Mouse (Mus musculus) A20 (cell line): ENCODE measurements around the gene Egr2.

ENCODE experiments used
- DNase-seq: peaks from one replicate; pipeline ENCODE4 v3.0.0-alpha.2; 2011; ENCODE audit warnings: low read depth, low spot score

Egr2 gene

DNA sequence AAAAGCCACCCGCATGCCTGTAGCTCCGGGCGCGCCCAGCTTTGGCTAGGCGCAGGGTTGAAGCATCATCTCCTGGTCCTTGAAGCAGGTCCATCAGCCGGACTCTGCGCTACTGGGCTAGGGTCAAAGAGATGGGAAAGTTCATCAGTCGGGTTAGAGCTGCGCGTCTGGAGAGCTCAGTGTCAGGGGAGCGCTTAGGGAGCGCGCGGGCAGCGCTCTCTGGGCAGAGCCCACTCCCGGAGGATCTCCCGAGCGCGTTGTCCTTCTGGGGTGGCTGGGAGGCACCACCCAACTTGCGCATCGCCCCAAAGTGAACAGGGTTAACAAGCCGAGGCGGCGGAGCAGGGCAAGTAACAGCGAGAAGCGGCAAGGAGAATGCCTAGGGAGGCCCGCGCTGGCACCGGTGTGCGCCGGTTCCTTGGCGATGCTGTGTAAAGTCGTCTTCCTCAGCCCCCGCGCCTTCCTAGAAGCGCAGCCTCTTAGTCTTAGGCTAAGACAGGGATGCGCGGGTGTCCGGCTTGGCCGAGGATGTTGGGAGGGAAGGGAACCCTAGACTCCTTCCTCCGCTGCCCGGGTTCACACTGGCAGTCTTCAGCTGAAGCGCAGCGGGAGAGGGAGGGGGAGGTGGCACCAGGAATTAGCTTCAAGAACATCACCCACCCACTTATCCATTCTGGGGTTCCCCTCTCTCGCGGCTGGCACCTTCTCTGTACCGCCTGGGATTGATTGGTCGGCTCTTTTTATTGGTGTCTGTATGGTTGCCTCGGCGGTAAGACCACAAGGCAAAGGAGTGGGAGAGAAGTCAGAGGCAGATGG is 3.5 kb downstream of the Egr2 start:
- DNase-seq: peak; percentile 36

DNA sequence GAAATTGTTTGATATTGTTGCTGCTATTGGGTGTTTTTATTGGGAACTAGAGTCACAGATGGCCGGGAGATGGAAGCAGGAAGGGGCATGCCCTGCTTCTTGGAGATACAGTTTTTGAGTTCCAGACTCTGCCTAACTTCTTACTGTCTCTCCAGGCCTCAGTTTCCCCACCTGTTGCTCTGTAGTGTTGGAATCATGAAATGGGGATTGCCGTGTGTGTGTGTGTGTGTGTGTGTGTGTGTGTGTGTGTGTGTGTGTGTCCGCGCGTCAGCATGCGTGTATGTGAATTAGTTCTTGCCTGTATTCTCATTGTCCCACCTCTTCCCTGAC is 4.1 kb downstream of the Egr2 start:
- no peak for DNase-seq

DNA sequence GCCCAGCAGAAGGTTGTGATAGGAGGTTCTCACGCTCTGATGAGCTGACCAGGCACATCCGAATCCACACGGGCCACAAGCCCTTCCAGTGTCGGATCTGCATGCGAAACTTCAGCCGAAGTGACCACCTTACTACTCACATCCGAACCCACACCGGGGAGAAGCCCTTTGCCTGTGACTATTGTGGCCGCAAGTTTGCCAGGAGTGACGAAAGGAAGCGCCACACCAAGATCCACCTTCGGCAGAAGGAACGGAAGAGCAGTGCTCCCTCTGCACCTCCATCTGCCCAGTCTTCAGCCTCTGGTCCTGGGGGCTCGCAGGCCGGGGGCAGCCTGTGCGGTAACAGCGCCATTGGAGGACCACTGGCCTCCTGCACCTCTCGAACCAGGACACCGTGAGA is 5.3 kb downstream of the Egr2 start:
- no peak for DNase-seq

DNA sequence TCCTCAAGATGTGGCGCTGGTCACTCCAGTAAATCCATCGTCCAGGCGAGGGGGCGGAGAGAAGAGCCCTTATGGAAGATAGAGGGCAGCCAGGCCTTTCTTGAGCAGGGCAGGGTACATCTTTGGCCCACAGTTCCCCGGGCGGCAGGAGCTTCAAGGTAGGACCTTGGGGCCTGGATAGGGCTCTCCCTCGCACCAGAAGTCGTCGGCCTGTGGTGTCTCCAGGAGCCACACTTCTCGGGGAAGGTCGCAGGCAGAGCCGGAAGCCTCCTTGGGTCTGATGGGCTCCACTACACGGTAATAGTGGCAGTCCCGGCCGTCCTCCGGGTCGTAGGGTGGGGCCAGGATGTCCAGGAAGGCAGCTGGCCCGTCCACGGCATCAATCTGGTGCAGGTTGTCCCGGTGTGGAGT is 12.6 kb downstream of the Egr2 start:
- peak; percentile 41 for DNase-seq

DNA sequence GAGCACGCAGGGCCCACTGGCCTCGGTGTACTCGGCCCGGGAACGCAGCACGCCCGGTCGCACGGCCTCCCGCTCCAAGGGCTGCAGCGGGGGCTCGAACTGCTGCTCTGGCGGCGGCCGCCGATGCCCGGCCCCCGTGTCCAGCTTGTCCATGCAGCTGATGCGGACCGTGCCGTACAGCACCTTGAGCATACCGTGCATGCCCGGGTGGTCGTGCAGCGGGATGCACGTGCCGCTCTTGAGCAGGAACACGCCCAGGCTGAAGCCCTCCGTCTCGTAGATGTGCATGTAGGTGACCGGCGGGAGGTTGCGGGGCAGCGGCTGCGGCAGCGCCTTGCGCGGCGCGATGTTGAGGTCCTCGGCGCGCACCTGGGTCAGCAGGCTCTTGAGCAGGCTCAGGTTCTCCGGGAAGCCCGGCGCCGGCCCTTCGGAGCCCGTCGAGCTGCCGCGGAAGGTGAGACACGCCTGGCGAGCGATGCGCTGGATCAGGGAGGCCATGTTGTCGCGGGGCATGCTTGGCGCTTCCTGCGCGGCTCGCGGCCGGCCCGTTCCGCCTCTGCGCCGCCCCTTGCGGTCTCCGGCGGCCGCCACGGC is 13.1 kb downstream of the Egr2 start:
- peak; percentile 70 for DNase-seq

DNA sequence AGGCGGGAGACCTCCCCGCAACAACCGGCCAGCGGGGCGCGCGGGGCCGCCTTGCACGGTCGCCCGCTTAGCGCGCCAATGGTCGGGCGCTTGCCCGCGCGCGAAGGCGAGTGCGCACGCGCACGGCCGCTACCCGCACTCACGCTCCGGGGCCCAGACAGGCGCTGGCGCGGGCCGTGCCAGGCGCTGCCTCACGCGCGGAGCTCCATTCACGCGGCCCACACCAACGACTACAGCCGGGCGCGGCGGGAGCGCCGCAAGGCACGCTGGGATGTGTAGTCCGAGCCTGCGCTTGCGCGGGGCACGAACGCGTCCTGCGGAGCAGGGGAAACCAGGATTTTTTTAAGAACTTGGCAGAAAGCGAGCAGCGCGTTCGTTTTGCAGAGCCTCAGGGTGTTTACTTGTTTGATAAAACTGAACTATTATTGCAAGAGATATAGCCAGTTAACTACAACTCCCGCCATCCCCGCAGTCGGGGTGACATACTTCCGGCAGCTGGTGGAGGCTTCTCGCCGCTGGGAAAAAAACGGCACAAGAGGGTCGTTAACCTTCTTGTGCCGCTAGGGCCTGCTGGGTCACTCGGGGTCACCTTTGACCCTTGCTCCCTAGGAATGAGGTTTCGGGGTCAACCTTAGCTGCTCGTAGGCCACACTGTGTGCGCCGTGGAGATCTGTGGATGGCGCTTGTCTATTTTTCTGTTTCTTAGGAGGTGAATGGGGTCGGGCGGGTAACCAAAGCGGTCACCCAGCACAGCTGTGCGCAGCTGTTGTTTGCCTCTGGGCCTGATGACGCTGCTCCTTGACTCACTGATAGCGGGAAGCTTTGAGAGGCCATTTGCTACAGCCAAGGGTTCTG is 13.8 kb downstream of the Egr2 start, which contains the start of gene Ado:
Ado (minus strand) TSS at position 79 of the 855 bp plus-strand sequence.
- peak; percentile 95 for DNase-seq

DNA sequence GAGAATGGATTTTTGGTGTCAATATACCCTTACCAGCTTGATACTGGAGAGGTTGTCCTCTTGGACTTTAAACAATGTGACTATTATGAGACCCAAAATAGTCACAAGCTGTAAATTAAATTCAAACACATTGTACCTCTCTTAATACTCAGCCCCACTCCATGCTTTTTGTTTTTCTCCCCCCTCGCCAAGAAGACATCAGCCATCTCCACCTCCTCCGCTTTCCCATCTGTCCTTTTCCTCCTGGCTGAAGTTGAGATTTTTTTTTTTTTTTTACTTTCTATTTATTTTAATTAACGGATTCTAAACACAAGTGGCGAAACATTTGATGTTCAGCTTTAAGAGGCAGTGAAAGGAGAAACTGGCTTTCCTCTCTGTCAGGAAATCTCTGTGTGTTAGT is 22.8 kb downstream of the Egr2 start:
- no peak for DNase-seq

DNA sequence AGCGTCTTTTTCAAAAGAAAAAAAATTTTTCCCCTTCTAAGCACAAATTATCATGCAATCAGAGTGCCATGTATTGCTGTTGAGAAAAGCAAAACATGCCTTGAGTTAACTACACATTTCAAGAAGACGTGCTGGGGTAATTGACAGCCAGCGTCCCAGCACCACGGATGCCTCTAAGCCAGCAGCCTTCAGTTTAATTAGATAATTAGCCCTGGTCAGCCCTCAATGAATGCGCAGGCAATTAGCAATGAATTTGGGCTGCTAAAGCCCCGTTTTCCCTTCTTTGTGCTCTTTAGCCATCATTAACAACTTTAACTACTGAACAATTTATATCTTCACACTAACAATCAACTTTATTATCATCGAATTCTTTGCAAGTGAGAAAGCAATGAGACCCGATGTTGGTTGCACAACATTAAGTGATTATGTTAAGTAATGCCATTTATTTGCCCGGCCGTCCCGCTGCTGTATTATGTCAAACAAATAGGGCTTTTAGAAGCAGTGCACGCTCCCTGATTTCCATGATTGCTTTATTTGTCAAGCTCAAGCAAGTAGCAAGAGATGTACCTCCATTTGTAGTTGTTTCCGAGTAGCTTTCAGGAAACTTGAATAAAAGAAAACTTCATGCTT is 24.6 kb downstream of the Egr2 start:
- no peak for DNase-seq

DNA sequence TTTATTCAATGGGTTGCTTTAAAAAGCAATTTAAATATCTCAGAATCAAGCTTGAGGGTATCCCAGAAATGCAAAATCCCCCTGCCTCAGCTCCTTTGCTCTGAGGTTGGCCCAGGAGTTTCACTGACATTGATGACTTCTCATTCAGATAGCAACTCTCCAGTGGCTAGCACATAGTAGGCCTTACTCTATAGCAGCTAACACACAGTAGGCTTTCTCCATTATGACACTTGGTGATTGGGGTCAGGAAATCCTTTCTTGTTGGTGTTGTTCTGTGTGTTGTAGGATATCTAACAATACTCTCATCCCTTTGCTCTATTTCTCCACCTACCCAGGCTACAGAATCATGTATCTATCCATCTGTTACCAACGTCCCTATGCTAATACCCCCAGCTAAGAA is 25.9 kb downstream of the Egr2 start:
- no peak for DNase-seq

DNA sequence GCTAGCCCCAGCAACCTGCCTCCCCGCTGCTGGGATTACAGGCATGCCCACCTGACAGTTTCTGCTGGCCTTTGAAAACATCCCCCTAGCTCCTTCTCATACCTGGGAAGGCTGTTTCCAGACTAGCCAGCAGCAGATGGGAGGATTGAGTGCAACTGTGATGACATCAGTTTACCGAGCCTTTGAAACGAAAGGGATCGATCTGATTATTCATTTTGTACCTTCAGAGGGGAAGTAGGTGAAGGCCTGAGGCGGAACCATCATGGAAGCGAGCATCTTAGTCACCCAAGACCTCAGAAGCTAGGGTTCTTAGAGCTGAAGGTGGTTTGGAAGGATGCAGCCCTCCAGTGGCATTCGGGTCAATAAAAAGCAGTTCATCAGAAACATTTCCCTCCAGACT is 29.2 kb downstream of the Egr2 start:
- DNase-seq: peak; percentile 50

DNA sequence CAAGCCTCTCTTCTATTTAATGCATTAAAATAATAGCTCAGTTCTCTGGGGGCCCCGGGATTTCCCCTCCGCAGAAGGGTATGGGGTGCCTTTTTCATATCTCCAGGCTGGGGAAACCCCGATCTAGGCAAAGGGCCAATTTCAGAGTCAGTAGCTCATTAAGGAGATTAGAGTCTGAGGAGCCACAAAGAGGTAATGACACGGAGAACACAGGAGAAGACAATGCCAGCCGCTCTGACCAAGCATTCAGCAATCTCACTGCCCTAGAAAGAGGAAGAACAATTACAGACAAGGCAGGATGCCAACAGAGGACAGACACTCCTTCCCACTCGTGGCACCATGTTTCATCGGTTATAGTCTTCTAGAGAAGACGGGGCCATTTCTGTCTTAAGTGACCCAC is 30.8 kb downstream of the Egr2 start:
- peak; percentile 14 for DNase-seq

DNA sequence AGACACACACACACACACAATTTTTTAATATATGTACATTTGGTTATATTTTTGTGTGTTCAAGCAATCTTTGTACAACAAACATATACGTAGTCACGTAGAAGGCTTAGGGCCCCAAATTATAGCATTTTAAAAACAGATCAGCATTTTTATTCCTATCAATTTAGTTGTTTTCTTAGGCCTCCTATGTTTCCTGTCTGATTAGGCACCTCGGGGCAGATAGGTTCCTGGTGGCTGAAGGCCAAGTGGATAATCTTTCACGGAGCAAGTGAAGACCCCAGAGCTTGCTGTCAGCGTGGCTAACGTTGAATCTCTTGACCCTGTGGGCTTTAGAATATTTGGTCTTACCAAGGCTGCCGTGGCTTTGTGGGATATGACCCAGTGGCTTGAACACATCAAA is 34.3 kb downstream of the Egr2 start:
- no peak for DNase-seq

DNA sequence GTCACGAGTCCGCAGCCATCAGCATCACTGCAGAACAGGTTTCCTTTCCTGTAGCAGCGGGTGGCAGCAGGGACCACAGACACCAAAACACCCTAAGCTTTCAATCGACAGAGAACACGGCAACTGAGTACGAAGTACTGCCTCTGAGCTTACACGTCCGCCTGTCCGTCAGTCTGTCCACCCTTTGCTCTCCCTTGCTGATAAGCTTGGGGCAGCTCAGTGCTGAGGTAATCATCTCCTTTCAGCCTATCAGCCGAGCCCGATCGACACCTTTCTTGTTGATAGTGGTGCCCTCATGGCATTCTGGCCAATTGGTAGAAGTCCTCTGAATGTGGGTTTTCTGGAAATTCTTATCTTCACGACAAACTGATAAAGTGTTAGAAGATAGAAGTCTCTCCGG is 36.2 kb downstream of the Egr2 start:
- no peak for DNase-seq

DNA sequence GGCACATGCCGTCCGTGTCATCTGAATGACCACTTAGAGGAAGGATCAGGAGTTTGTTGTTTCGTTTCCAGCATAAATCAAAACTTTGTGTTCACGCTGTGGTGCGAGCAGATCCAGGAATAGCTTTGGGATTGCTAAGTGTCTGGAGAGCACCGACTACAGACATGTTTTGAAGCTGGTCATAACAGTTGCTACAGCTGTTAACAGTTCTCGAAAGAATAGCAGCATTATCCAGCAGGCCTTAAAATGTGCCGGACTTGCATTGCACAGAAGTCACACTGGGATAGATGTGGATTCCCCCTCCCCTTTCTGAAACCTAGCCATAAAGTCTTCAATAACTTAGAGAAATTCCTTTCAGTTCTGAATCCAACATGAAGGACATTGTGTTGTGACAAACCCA is 38.0 kb downstream of the Egr2 start:
- no peak for DNase-seq

DNA sequence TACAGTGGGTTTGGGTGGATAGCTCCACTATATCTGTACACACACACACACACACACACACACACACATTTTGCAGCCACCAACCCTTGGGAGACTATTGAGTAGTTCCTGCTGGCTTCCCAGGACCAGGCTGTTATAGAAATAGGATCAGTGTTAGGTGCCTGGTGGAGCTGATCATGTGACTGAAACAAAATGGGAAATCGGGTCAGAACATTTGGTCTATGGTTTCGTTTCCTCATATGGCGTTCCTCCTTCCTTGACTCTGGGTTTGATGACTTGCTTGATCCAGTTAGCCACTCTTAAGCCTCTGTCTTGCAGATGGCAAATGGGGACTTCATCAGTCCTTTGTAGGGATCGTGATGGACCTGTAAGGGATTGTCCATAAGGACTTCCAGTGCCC is 44.6 kb downstream of the Egr2 start:
- DNase-seq: peak; percentile 11

DNA sequence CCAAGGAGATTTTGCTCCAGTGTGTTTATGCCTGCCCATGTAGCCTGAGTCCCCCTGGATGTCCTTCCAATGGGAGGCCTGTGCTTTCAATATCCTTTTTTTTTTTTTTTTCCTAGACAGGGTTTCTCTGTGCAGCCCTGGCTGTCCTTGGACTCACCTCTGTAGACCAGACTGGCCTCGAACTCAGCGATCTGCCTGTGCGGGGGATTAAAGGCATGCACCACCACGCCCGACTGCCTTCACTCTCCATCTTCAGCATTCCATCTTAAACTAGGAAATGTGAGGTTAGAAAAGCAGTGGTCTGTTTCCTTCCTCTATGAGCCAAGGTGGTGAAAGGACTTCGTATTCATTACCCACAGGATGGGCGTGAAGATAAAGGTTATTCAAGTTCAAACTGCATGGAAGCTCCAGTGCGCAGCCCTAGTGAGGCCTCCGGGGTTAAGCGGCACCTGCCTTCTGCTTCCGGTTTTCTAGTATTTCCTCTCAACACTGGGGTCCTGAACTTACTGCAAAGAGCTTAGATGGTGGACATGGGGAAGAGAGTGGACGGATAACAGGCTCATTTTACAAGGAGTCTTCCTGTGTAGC is 46.5 kb downstream of the Egr2 start:
- DNase-seq: no peak

DNA sequence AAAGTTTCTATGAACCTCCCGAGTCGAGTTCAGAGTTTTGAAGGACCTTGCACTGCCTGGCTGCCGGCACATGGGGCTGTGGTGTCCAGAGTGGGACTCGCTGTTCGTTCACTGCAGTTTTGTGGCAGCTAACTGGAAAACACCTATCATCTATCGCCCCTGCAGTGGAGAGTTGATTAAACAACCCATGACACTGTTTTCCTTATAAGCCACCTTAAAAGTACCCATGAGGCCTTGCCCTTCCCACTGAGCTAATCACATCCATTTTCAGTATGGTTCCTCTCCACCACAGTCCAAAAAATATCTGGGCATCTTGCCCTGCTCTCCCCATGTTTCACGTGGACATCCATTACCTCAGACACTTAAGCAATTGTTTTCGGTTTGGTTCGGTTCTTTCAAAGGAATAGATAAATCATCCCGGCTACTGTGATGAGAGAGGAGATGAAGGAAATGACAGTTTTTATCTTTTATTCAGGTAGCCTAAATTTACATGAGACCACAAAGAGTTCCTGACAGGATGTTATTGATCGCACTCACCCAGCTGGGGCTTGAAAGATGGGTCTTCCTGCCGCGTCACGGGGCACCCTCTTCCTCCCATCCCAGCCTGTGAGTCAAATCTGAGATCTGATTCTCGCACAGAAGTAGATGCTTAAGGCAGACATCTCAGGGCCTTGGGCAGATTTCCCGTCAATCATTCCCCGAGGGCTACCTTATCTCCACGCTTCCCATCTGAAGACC is 50.8 kb downstream of the Egr2 start:
- no peak for DNase-seq
